Mouse (Mus musculus) liver, adult 10 weeks (tissue): Measurements from ENCODE around the gene Gm49352. TPM values are rescaled to one million over a fixed set of nuclear protein-coding genes. Genes with fewer than 3 reads are reported as not detected.

Source experiments
- polyA plus RNA-seq: library from polyadenylated mRNA; stranded (reverse); fragments of 350-450 nt; fragmentation: Illumina TruSeq; extraction: RNeasy Lipid Tissue Mini Kit (QIAGEN cat#74804); gene quantifications from one replicate; pipeline ENCODE4 v1.2.3, GENCODE M21; 2014; ENCODE audit warnings: low read depth, low replicate concordance

Gm49352 gene
- polyA plus RNA-seq = not detected

DNA sequence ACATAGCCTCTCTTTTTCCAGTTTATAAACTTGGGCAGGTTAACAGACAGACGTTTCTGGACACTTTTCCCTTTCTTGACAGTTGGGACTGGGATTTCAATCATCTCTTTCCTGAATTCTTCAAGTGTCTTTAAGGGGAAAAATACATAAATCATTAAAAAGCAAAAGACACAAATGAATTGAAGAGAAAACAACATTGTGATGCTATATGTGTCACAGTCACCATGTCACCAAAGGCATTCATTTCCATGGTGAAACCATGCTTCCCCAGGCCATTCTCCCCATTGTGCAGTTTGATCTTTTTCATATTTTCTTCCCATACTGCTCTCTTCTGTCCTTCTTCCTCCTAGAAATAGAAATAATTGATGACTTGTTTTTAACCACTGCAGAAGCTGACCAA, at the start of gene Gm49352:
Gene Gm49352 (minus strand): TSS at position 101 of the 400 bp plus-strand sequence.

DNA sequence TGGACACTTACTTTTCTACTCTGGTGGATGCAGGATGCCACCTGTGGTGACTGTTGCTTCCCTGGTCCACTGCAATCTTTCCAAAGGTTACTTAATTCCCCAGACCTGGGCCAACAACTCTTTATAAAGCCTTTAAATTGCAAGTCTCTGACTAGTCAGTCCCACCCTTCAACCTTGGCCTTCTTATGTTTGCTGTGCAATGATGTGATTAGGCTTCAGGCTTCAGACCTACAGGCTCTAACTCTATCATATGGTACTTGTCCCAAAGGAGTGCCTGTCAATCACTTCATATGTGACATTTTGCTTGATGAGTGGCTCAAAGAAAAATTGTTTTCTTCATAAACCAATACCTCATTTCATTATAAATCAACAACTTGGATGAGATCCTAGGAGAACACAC, 2.1 kb upstream of the Gm49352 start, which contains the start of gene Cts3:
Gene Cts3 (minus strand): TSS at position 101 of the 400 bp plus-strand sequence.

DNA sequence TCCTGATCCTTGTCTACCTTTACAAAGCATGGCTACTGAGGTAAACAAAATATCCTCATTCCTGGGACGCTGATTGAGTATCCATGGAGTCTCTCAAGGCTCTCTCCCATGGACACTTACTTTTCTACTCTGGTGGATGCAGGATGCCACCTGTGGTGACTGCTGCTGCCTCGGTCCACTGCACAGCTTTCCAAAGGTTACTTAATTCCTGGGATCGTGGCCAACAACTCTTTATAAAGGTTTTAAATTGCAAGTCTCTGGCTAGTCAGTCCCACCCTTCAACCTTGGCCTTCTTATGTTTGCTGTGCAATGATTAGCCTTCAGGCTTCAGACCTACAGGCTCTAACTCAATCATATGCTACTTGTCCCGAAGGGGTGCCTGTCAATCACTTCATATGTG, 26.3 kb downstream of the Gm49352 start, which contains the start of gene Ctsm:
Gene Ctsm (minus strand): TSS at position 209 of the 400 bp plus-strand sequence.

Other genes starting within 250 kb of the Gm49352 start
- not detected for gene Cts7, start 210.0 kb downstream of the Gm49352 start, polyA plus RNA-seq
- gene Ctsm, start 26.3 kb downstream of the Gm49352 start, polyA plus RNA-seq = not detected
- not detected for gene Cts3, start 2.0 kb upstream of the Gm49352 start, polyA plus RNA-seq